Mouse (Mus musculus): Measurements from ENCODE around the gene Mbl1. TPM values are rescaled to one million over a fixed set of nuclear protein-coding genes. Genes with fewer than 3 reads are reported as not detected.

Gene Mbl1
- polyA plus RNA-seq, 1 experiment from 2014 or later = not detected

DNA sequence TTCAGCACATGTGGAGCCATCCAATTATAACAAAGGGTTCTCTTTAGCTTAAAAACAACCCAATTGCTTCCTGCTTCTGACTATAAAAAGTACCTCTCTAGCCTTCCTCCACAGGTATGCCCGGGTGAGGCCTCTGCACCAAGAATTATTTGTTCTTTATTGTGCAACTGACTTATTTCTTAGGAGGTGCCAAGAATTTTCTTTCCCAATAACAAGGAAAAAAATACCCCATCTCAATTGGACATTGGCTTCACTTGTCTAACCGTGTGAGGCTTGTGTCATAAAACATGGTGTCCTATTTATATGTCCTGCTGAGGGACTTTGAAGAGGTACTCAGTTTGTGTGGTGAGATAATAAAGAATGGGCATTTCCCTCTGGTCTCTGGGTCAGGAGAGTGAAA lies 19.3 kb downstream of the Mbl1 start:
- Histone ChIP-seq H3K27me3 (ENCODE audit: control insufficient read depth, insufficient read depth, low read length) (no peaks in the 10 kb centered on the region), H3K4me2 (replicated peaks; ENCODE audit: low read depth, low read length) (no peak overlapping the region), H3K9ac (ENCODE audit: low read depth, low read length) (no peak overlapping the region), H3K36me3 (ENCODE audit: control insufficient read depth, insufficient read depth, low read length) (no peaks in the 10 kb centered on the region), H3K4me1 (ENCODE audit: control insufficient read depth, insufficient read depth, low read length) (no peaks in the 10 kb centered on the region), H3K4me3 (ENCODE audit: low read length) (no peak overlapping the region), H3K27ac (ENCODE audit: low read depth, low read length) (no peak overlapping the region), H3K9me3 (ENCODE audit: control insufficient read depth, low read length) (no peaks in the 10 kb centered on the region)
- 73% methylated on average over 2 of the region's 2 CpGs for WGBS
- no peak for ATAC-seq (ENCODE audit: low FRiP score, low TSS enrichment)

DNA sequence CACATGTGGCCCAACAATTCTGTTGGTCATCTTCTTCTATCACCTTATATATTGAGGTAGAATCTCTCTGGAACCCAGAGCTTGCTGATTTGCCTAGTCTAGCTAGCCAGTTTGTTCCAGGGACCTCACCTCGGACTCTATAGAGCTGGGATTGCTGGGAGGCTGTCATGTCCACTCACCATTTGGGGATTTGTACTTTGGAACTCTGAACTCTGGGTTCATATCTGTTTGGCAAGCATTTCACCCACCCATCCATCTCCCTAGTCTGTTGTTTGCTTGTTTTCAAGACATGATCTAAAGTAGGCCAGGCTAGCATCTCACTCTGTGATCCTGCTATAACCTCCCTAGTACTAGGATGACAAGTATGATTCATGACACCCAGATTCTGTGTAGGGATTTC lies 23.5 kb downstream of the Mbl1 start:
- H3K36me3 ChIP-seq (ENCODE audit: control insufficient read depth, insufficient read depth, low read length) = no peaks in the 10 kb centered on the region
- no peak overlapping the region for H3K9ac ChIP-seq (ENCODE audit: low read depth, low read length)
- WGBS = 65% methylated on average over 1 of the region's 1 CpGs
- no peak overlapping the region for H3K4me2 ChIP-seq (replicated peaks; ENCODE audit: low read depth, low read length)
- H3K27me3 ChIP-seq (ENCODE audit: control insufficient read depth, insufficient read depth, low read length) = no peaks in the 10 kb centered on the region
- no peaks in the 10 kb centered on the region for H3K9me3 ChIP-seq (ENCODE audit: control insufficient read depth, low read length)
- ATAC-seq (ENCODE audit: low FRiP score, low TSS enrichment) = no peak
- H3K4me1 ChIP-seq (ENCODE audit: control insufficient read depth, insufficient read depth, low read length) = no peaks in the 10 kb centered on the region
- no peak overlapping the region for H3K27ac ChIP-seq (ENCODE audit: low read depth, low read length)
- H3K4me3 ChIP-seq (ENCODE audit: low read length) = no peak overlapping the region

DNA sequence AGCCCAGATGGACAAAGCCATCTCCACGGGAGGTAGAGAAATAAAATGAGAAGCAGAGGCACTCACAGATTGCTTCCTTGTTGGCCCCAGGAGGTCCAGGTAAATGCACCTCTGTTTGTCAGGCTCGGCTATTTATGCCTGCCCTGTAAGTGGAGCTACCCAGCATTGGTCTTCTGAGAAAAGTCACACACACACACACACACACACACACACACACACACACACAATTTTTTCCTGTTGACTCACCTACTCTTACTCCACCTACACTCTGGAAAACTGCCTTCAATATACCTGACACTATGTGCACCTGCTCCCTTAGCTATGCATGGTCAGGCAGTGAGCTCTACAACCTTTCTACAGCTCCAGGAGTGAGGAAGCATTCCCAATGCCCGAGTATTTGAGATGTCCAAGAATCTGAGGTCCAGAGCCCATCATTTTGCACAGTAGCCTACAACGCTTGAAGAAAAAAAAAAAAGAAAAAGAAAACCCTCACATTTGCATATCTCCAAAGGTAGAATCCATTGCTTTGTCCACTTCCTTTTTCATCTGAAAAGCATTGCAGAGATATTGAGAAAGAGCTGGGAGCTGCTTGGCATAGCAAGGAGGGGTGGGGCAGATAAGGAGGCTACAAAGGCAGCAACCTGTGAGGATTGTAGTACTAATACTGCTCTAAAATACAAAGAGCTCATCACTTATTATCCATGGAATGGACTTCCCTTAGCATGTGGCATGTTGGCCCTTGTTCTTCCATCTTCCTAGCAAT lies 34.0 kb downstream of the Mbl1 start, which contains the start of gene Sftpd:
Gene Sftpd (minus strand): TSS at position 91 of the 763 bp plus-strand sequence.
- H3K4me3 ChIP-seq (ENCODE audit: low read length) = no peak within 1 kb of the TSS
- H3K4me2 ChIP-seq (replicated peaks; ENCODE audit: low read depth, low read length) = no peak within 1 kb of the TSS
- H3K9ac ChIP-seq (ENCODE audit: low read depth, low read length) = no peak within 1 kb of the TSS
- H3K36me3 ChIP-seq (ENCODE audit: control insufficient read depth, insufficient read depth, low read length) = no peaks in the 10 kb centered on the region
- WGBS = 73% methylated on average over 4 of the region's 4 CpGs
- ATAC-seq (ENCODE audit: low FRiP score, low TSS enrichment) = no peak
- no peaks in the 10 kb centered on the region for H3K4me1 ChIP-seq (ENCODE audit: control insufficient read depth, insufficient read depth, low read length)
- H3K9me3 ChIP-seq (ENCODE audit: control insufficient read depth, low read length) = no peaks in the 10 kb centered on the region
- H3K27me3 ChIP-seq (ENCODE audit: control insufficient read depth, insufficient read depth, low read length) = no peaks in the 10 kb centered on the region
- no peak within 1 kb of the TSS for H3K27ac ChIP-seq (ENCODE audit: low read depth, low read length)

DNA sequence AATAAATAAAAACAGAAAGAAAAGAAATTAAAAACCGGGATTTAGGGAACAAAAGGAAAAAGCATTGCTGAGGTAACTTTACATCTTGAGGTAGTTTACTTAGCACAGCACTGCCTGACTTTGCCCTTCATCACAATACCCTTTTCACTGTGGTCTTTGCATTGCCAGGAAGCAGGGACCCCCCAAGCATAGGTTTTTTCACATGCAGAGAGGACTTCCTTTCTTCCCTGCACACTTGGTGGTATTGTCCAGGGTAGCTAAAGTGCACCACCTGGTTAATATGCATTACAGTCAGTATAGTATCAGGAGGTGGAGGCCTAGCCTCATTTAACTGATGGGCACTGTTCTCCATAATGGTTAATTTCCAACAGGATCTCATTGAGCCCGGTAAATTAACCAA lies 38.2 kb downstream of the Mbl1 start:
- Histone ChIP-seq H3K4me1 (ENCODE audit: control insufficient read depth, insufficient read depth, low read length) (no peaks in the 10 kb centered on the region), H3K4me2 (replicated peaks; ENCODE audit: low read depth, low read length) (no peak overlapping the region), H3K27ac (ENCODE audit: low read depth, low read length) (no peak overlapping the region), H3K4me3 (ENCODE audit: low read length) (no peak overlapping the region), H3K9ac (ENCODE audit: low read depth, low read length) (no peak overlapping the region), H3K36me3 (ENCODE audit: control insufficient read depth, insufficient read depth, low read length) (no peaks in the 10 kb centered on the region), H3K27me3 (ENCODE audit: control insufficient read depth, insufficient read depth, low read length) (no peaks in the 10 kb centered on the region), H3K9me3 (ENCODE audit: control insufficient read depth, low read length) (no peaks in the 10 kb centered on the region)
- ATAC-seq (ENCODE audit: low FRiP score, low TSS enrichment) = no peak
- 88% methylated on average over 2 of the region's 2 CpGs for WGBS

DNA sequence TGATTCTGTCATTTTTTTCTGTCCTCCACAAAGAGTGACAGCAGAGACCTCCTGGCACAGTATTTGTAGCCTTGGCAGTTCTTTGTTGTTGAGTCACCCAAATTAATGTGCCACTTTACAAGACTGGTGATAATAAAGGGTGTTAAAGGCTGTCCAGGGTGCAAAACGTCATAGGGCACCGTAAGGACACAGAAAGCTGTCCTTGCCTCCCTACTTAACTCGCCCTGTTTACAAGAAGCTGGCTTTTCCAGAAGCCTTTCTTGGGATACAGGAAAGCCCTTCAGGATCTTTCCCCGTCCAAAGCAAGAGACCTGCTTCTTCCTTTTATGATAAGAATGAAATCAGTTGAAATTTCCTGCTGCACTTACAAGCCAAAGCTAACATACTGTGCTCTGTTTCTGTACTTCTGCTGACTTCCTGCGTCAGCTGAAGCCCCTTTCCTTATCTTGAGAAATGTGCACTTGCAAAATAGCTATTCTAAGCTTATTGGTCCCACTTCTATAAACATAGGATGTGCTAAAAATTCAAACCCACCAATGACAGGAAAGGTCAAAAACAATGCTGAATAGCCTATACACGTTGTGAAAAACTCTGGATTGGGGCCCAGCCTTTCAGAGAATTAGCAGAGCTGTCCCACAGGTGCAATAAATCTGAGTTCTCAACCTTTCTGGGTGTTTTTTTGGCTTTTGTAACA lies 46.9 kb downstream of the Mbl1 start:
- Histone ChIP-seq H3K27me3 (ENCODE audit: control insufficient read depth, insufficient read depth, low read length) (no peaks in the 10 kb centered on the region), H3K9me3 (ENCODE audit: control insufficient read depth, low read length) (no peaks in the 10 kb centered on the region), H3K4me1 (ENCODE audit: control insufficient read depth, insufficient read depth, low read length) (no peaks in the 10 kb centered on the region), H3K9ac (ENCODE audit: low read depth, low read length) (no peak overlapping the region), H3K36me3 (ENCODE audit: control insufficient read depth, insufficient read depth, low read length) (no peaks in the 10 kb centered on the region), H3K4me2 (replicated peaks; ENCODE audit: low read depth, low read length) (no peak overlapping the region), H3K4me3 (ENCODE audit: low read length) (no peak overlapping the region), H3K27ac (ENCODE audit: low read depth, low read length) (no peak overlapping the region)
- 47% methylated on average over 6 of the region's 6 CpGs for WGBS
- ATAC-seq (ENCODE audit: low FRiP score, low TSS enrichment) = peak; percentile 49; the same call in 1 of the 2 replicates

Other genes starting within 250 kb of the Mbl1 start
- gene Tspan14, start 184.7 kb upstream of the Mbl1 start, polyA plus RNA-seq (2014; fragmentation: Nextera tagmentation; extraction: Ambion mirVana) = 67.4 and 118 TPM in 2 replicates
- 108 and 112 TPM in 2 replicates for gene Fam213a, start 137.7 kb upstream of the Mbl1 start, polyA plus RNA-seq (2014; fragmentation: Nextera tagmentation; extraction: Ambion mirVana)
- gene Dydc2, start 82.2 kb upstream of the Mbl1 start, polyA plus RNA-seq (2014; fragmentation: Nextera tagmentation; extraction: Ambion mirVana) = 0.33 TPM in 1 of 2 replicates, not detected in the other
- not detected in 2 replicates for gene Dydc1, start 78.5 kb upstream of the Mbl1 start, polyA plus RNA-seq (2014; fragmentation: Nextera tagmentation; extraction: Ambion mirVana)
- not detected in 2 replicates for gene Mat1a, start 46.4 kb upstream of the Mbl1 start, polyA plus RNA-seq (2014; fragmentation: Nextera tagmentation; extraction: Ambion mirVana)
- not detected in 2 replicates for gene Sftpa1, start 19.7 kb upstream of the Mbl1 start, polyA plus RNA-seq (2014; fragmentation: Nextera tagmentation; extraction: Ambion mirVana)
- not detected in 2 replicates for gene Sftpd, start 33.7 kb downstream of the Mbl1 start, polyA plus RNA-seq (2014; fragmentation: Nextera tagmentation; extraction: Ambion mirVana)
- gene Gm2832, start 127.3 kb downstream of the Mbl1 start, polyA plus RNA-seq (2014; fragmentation: Nextera tagmentation; extraction: Ambion mirVana) = 0.12 TPM in 1 of 2 replicates, not detected in the other
- not detected in 2 replicates for gene Gm5798, start 197.2 kb downstream of the Mbl1 start, polyA plus RNA-seq (2014; fragmentation: Nextera tagmentation; extraction: Ambion mirVana)
- not detected in 2 replicates for gene Gm7945, start 234.9 kb downstream of the Mbl1 start, polyA plus RNA-seq (2014; fragmentation: Nextera tagmentation; extraction: Ambion mirVana)